Mouse (Mus musculus) urinary bladder, adult 2 months (tissue): ENCODE results near the gene Phf2. TPM values are rescaled to one million over a fixed set of nuclear protein-coding genes. Genes with fewer than 3 reads are reported as not detected.

Experiments
- polyA plus RNA-seq: library from polyadenylated mRNA; depleted of rRNA; stranded (reverse); fragments of >200 nt; gene quantifications from 2 replicates; pipeline ENCODE4 v1.2.3, GENCODE M21; 2012; rRNA removed

The Phf2 gene
- polyA plus RNA-seq, 1 experiment = 15.9 TPM

Other genes starting within 250 kb of the Phf2 start
- 4.5 and 8.1 TPM in 2 replicates for gene Ptpdc1, start 245.5 kb downstream of the Phf2 start, polyA plus RNA-seq
- gene Barx1, start 208.1 kb downstream of the Phf2 start, polyA plus RNA-seq = not detected in 2 replicates
- gene Fam120a, start 96.9 kb upstream of the Phf2 start, polyA plus RNA-seq = 80.1 and 101 TPM in 2 replicates